Mouse (Mus musculus): ENCODE measurements around the gene Eda2r.

GRCm38 (mm10) chrX:97378076-97378475 is 1.1 kb upstream of the Eda2r start:
- TF ChIP-seq CTCF (conservative IDR thresholded peaks at IDR 0.05; ENCODE audit: low read length) (no peak), NANOG (IDR thresholded peaks at IDR 0.05; ENCODE audit: borderline replicate concordance, low read length) (no peak), POU5F1 (IDR thresholded peaks at IDR 0.05; ENCODE audit: borderline replicate concordance, low read length) (no peak)

All from E14TG2a.4 (cell line).